Mouse (Mus musculus) T-cell, adult 2 months (primary cell): ENCODE measurements around the gene Tmem120b.

Experiments used
- DNase-seq: peaks from one replicate; pipeline ENCODE4 v3.0.0; 2022; ENCODE audit warnings: low spot score

Tmem120b gene

DNA sequence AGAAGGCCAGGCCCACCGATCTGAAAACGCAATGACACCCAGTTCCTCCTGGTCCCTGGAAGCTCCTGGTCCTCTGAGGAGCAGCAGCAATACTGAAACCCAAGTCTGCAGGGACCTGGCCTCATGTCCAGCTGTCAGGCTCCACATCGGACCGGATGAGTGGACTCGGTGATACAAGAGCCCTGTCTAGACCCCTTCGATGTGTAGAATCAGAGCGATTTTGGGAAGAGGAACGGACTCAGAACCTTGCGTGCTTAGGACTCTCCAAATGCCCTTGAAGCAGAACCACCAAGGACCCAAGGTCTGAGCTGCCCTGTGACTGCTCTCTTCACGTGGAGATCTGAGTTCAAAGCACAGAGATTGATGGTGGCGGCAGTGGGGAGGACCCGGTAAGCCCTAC lies at the start of gene Tmem120b:
Gene Tmem120b, plus strand, starts transcription at position 301 of the 400 bp plus-strand sequence.
- DNase-seq, result no peak

DNA sequence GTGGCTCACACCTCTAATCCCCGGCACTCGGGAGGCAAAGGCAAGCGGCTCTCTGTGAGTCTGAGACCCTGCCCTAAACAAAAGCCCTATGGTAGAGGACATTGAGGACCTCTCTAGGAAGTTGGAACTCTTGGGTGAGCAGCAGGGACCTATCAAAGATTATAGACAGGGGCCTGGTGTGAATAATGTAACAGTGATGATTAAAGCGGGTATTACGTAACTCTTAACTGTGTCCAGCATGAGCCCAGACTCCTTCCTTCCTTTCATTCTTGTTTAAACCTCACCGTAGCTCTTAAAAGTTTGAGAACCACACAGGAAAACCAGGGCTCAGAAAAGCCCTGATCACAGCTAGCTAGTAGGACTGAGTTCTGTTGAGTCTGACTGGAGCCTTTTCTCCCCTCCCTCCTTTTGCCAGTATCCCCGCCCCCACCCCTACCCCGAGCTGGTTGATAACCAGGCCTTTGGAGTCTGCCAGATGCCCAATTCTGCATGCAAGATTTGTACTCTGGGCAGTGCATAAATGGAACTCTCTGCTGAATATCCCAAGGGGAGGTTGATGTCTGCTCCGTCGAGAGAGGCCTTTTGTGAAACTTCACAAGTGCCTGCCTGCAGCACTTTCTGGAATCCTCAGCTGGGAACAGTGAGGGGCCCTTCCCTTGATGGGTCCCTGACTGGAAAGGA lies 48.7 kb upstream of the Tmem120b start:
- no peak for DNase-seq

DNA sequence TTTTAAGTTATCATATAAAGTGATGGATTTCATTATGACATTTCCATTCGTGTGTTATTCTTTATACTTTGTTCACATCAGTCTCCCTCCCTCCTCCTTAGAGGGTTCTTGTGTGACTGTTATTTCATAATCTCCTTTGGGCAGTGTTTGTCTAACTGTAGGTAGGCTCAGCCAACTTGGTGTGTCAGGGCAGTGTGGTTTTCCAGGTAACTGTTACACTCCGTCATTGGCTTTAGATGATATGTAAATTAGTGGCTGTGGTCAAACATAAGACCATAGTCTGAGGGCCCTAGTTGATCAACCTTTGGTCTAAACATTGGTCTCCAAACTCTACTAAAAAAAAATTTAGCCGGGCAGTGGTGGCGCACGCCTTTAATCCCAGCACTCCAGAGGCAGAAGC lies 47.8 kb upstream of the Tmem120b start:
- DNase-seq, result no peak

DNA sequence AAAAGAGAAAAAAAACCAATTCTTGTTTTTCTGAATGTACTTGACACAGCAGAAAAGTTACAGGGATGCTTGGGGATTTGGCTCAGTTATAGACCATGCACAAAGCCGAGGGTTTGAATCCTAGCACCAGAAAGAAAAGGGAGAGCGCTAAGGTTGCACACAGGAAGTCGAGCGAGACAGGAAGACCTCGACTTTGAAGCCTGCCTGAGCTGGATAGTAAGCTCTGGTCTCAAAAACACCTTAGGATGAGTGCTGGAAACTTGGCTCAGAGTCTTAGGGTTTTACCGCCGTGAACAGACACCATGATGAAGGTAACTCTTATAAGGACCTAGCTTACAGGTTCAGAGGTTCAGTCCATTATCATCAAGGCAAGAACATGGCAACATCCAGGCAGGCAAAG lies 46.8 kb upstream of the Tmem120b start:
- peak; percentile 55 for DNase-seq

DNA sequence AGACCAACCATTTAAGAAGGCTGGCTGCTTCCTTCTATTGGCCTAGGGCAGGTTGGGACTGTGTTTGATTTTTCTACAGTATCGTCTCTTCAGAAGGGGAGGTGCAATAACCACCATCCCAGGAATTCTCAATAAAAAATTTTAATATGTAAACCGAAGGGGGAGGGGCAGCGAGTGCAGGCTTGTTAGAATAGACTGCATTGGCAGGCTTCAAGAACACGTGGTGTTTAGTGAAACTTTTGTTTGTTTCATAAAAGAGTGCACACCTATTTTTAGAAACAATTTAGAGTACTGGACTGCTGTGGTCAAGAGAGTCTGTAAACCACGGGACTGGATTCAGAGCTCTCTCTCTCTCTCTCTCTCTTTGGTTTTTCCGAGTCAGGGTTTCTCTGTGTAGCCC lies 45.2 kb upstream of the Tmem120b start:
- DNase-seq, result no peak

DNA sequence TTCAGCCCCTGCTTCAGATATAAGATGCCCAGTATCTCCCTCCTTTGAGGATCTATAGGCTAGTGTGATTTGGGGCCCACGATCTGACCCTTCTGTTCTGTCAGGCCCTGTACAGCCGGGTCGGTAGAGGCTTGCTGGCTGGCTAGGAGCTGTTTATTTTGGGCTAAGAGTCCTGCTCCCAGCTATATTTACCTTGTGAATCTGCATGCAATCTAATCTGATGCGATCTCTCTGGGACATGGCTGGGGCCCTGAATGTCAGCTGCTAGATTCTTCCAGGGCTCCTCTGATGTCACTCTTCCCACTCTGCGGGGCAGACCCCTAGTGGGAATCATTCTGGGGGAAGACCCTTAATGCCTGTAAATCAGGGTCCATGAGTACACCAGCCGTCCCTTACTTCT lies 43.9 kb upstream of the Tmem120b start:
- DNase-seq, result no peak

DNA sequence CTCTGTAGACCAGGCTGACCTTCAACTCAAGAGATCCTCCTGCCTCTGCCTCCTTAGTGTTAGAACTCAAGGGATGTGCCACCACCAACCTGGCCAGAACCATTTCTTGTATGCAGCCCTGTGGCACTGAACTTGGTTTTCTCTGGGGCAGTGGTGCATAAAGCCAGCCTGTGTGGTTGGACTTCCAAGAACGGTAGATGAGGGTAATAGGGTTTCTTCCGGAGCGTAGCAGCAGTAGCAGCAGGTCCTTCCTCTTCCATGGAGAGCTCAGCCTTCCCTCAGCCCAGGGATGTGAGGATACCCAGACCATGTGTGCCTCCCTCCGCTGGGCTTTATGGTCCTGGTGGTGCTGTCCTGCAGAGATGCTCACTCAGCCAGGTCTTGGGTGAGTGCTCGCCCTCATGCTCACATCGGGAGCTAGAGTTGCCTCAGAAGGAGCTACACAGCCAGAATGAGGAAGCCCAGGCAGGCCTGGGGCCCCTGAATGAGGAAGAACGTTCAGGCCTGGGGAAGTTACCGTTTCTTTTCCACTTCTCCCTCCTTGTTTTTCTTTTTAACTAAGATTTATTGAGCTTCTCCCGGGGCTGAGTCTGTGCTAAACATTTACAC lies 43.1 kb upstream of the Tmem120b start:
- no peak for DNase-seq

DNA sequence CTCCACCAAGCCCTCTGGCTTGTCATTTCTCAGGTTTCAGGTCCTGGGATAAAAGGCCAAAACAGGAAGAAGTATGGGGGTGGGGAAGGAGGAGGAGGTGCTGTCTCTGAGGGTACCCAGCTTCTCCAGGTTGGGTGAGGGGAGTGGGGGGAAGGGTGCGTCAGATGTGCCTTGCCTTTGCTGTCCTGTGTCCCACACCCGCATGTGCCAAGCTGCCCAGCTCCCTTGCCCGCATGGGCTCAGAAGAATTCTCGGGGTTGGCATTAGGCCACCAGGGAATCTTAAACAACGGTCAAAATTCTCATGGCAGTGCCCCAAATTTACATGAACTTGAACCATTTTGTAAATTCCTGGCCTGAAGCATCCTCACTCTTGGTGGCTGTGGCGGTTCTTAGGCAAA lies 41.8 kb upstream of the Tmem120b start:
- no peak for DNase-seq

DNA sequence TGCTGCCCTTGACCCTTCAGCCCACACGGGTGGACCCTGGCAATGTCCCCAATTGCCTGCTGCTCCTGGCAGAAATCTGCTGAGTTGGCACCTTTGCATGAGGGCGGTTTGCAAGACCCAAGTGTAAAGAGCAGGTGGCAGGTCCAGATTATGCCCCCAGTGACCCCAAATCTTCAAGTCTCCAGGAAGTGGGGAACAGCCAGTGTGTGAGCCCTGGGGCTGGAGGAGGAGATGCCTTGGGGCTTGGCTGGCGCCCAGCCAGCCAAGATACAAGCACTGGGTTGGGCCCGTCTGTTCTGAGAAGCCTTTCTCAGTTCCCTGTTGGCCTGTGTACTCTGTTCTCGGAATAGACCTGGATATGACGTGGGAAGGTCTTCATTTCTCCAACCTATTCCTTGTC lies 40.8 kb upstream of the Tmem120b start:
- DNase-seq, result no peak

DNA sequence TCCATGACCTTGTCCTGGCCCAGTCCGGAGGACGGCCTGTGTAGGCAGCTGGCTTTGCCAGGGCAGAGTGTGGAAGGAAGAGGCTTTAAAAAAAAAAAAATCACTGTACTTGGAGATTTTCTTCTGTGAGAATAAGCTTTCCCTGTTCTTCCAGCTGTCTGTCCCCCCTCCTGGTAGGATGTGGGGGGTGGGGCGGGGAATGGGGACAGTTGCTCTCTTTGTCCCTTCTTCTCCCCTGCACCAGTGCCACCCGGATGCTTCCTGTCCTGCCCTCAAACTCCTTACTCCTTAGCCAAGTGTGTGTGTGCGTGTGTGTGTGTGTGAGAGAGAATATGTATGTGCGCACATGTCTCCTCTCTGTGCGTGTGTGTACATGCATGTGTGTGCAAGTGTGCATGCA lies 38.5 kb upstream of the Tmem120b start:
- no peak for DNase-seq

DNA sequence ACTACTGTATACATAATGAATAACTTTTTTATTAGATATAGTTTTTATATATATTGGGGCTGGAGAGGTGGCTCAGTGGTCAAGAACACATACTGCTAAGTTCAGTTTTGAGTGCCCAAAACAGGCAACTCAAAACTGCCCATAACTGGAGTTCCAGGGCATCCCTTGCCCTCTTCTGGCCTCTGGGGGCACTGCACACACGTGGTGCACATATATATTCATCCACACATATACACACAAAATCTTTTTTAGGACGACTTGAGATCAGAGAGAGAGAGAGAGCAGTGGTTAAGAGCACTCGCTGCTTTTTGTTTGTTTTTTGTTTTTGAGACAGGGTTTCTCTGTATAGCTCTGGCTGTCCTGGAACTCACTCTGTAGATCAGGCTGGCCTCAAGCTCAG lies 36.9 kb upstream of the Tmem120b start:
- no peak for DNase-seq

DNA sequence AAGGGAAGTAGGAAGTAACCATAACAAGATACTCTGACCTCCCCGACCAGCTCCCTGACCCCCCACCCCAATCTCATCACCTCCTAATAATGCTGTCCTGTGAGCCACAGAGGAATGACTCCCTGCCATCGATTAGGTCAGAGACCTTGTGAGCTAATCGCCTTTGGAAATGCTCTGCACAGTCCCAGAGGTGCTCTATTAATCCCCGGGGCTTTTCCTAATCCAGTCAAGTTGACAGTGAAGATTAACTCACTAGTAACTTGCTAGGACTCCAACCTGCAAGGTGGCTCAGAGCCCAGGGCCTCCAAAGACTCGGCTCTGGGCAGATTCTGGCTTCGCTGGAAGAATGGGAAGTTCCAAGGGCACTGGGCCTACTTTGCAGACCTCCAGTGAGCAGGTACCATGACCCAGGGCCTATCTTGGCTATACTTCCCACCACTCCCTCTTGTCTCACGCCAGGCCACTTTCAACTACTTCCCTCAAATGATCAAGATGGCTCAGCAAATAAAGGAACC lies 34.5 kb upstream of the Tmem120b start:
- DNase-seq, result no peak

DNA sequence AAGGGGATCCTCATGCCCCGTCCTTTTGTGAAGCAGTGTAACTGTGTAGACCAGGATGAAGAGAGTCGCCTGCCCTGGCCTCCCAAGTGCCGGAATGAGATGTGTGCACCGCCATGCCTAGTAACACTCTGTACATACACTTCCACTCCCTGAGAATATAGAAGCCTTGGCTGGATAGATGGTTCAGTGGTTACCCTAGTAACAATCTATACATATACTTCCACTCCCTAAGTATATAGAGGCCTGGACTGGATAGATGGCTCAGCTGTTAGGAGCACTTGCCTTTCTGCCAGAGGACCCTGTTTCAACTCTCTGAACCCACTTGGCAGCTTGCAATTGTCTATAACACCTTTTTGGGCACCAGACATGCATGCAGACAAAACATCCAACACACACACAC lies 33.1 kb upstream of the Tmem120b start:
- DNase-seq, result no peak

DNA sequence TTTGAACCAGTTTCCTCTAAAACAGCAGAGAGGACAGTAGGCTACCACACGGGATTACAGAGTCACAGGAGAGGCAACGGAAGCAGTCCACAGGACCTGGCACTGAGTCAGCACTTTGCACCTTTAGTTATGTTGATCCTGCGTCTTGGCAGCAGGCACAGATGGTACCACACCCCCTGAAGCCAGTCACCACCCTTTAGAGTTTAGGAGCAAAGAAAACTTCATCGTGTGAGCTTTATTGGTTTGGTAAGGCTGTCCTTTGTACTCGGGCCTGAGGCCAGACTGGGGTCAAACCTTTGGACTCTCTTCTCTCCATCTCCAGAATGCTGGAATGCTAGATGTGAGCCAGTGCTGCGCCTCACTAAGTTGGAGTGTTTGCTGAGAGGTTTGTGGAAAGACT lies 32.7 kb upstream of the Tmem120b start:
- DNase-seq, result no peak

DNA sequence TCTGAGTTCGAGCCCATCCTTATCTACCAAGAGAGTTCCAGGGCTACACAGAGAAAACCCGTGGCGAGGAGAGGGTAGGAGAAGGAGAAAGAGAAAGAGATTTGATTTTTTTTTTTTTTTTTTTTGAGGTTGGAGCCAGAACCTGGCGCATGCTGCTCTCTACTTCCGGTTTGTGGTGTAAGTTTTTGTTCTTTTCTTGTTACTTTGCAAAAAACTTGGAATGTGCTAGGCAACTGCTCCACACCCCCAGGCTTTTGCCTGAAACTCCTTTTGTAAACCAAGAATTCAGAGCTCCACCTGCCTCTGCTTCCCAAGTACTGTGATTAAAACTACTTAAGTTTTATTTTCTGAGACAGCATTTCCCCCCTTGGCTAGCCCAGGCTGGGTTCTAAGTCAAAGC lies 30.1 kb upstream of the Tmem120b start:
- no peak for DNase-seq

DNA sequence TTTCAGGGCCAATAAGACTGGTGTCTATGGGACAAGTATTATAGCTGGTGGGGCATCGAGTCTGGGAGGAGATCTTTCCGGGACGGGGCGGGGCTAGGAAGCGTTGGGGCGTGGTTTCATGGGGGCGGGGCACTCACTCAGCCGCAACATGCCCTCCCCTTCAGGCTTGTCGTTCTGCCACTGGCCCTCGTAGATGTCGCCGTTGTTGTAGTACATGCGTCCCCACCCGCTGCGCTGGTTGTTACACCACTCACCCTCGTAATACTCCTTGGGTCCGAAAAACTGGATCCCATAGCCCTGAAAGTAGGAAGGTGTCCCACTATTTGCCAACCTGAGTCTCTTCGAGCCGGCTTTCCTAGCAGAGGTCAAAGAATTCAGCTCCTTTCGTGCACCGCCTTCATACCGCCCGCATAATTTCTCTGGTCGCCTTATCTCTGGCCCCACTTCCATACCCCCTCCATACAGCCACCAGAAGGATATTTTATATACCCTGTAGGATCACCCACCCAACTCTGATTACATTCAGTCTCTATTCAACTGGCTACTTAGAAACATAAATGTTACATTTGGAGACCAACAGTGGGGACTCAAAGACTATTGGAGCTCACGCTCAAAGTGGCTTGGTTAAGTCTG lies 29.0 kb upstream of the Tmem120b start:
- DNase-seq, result peak; percentile 84

DNA sequence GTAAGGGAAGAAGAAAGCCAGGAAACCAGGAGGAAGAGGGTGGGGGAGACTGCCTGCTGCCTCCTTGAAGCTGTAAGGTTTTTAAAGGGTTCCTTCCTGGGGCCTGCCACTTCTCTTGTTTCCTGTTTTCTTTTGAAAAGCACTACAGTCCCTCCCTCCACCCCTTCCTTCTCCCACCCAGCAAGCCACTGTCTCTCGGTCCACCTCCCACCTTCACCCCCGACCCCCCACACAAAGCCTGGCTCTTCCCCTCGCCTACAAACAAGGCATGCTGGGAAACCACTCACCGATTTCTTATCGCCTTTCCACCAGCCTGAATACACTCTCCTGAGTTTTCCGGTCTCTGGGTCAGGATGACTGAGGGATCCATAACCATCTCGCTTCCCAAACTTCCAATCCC lies 27.4 kb upstream of the Tmem120b start:
- no peak for DNase-seq

DNA sequence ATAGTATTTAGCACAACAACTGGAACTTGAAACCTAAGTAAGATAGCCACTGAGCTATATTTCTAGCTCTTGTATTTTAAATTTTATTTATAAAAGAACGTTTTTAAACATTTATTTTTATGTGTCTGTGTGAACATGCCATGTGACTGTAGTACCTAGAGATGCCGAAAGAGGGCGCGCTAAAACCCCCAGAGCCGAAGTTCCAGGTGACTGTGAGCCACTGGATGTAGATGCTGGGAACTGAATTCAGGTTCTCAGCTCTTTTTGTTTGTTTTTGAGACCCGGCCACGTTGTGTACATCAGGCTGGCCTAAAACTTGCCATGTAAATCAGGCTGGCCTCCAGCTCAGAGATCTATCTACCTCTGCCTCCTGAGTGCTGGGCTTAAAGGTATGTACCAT lies 24.4 kb upstream of the Tmem120b start:
- DNase-seq, result peak; percentile 44

DNA sequence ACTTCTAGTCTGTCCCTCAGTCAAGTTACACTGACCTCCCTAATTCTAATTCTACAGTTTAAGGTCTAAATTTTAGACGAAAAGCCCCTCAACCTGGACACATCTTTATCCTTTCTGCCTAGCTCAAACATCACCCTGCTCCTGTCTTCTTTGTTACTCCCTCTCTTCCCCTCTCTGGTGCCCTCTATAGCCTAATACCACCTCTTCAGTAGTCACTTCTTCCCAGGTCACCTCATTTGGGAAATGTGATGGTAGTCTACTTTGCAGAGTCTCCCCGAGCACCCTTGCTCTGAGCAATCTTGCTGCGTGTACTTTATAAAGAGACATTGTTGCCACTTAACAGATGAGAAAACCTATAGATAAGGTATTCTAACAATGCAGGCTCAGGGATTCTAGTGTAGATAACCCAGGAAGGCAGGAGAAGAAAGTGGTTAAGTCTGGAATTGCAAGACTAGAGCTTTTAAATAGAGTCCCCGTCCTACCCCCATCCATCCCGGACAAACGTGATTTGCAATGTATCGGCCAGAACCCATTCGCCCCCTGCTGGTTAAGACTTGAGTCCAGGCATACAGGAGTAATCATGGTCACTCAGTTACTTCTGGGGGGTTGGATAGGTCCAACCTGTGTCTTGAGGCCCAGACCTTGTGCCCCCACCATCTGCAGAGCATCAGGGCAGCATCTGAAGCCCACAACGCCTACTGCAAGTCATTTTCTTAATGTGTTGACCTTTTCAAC lies 22.5 kb upstream of the Tmem120b start:
- DNase-seq, result peak; percentile 51

DNA sequence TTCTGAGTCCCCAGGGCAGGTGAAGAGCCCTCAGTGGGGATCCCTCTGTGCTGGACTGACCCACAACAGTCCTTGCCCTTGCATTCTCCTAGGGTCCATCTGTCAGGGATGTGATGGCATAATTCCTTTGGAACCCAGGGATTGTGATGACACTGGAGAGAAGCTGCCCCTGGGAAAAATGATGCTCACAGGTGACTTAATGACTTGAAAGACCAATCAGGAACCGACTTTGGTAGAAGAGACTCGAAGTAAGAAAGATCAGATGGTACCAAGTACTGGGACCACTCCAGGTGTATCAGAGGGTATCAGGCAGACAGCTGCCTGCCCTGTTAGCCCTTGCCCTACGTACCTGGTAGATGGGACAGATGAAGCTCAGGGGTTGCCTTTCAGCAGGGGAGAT lies 21.3 kb upstream of the Tmem120b start, which contains the start of gene Morn3:
Gene Morn3, minus strand, starts transcription at position 101 of the 400 bp plus-strand sequence.
- no peak for DNase-seq

DNA sequence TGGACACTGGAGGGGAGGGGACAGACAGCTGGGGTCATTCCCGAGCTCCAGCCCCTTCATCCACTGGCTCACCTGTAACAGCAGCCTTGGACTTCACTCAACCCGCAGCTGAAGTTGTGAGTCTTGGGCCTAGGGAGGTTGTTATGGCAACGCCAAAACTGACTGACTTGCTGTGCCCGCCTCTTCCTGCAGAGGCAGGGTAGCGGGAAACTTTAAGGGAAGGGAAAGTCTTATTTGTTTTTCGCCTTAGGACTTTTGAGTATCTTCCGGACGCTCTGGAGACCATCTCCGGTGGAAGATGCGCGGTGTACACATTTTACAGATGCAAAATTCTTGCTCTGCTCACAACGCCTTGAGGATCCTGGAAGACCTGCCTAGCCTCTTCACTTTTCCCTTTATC lies 18.9 kb upstream of the Tmem120b start:
- peak; percentile 66 for DNase-seq

DNA sequence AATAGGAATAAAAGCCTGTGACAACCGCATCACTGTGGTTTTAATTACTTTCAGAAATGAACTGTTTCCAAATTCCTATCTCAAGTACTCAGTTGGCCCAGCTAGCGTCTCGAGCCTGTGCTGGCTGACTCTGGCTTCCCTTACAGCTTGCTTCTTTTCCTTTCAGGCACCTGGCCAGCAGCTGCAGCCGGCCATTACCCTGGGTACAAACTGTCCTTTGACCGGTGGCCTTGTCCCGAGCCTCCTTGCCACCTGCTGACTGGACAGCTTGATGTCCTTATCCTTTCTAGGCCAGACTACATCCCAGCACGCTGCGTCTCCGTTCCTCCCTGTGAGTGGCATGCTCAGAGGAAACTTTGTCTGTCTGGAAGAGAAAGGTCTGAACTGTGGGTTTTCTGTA lies 17.3 kb upstream of the Tmem120b start:
- DNase-seq, result no peak

DNA sequence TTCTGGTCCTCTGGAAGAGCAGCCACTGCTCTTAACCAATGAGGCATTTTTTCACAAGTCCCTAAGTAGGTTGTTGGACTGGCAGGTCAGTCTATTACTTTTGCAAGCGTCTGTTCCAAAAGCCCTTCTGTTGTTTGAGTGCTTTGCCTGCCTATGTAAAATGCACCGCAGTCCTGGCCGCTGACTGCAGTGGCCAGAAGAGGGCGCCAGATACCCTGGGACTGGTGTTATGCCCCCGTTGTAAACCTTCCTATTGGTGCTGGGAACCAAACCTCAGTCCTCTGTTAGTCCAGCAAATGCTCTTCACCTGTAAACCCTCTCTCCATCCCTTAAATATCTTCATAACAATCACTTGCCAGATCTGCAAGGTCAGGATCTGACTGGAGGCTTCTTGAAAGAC lies 16.5 kb upstream of the Tmem120b start:
- no peak for DNase-seq
